Mouse (Mus musculus) liver, embryonic 12.5 days (tissue): ENCODE results near the gene Btbd11. TPM values are rescaled to one million over a fixed set of nuclear protein-coding genes. Genes with fewer than 3 reads are reported as not detected.
"Not testable (repeated sequence)": the region's sequence is repeated elsewhere in the genome, so short reads cannot be mapped to it uniquely, and the experiment has no call there.

Experiments
- ATAC-seq: fragments of 200-750 bp; cut with Nextera tagmentation; 2 replicates; pipeline ENCODE4 v1.8.0; 2017; ENCODE audit warnings: moderate number of reproducible peaks, mild to moderate bottlenecking, moderate library complexity
- H3K27ac ChIP-seq: fragments of 300-500 bp; sonication (generic); 2 replicates; pipeline ENCODE4 v1.5.1; 2016; ENCODE audit warnings: mild to moderate bottlenecking
- H3K27me3 ChIP-seq: fragments of 300-500 bp; sonication (generic); replicated peaks from 2 replicates; pipeline ENCODE4 v1.6.1; 2016; ENCODE audit warnings: mild to moderate bottlenecking, moderate library complexity
- H3K36me3 ChIP-seq: fragments of 300-500 bp; sonication (generic); 2 replicates; pipeline ENCODE4 v1.6.1; 2016; ENCODE audit warnings: mild to moderate bottlenecking, moderate library complexity
- H3K4me1 ChIP-seq: fragments of 300-500 bp; sonication (generic); 2 replicates; pipeline ENCODE4 v1.6.1; 2016
- H3K4me2 ChIP-seq: fragments of 300-500 bp; sonication (generic); 2 replicates; pipeline ENCODE4 v1.6.1; 2016; ENCODE audit warnings: mild to moderate bottlenecking, moderate library complexity
- H3K4me3 ChIP-seq: fragments of 300-500 bp; sonication (generic); 2 replicates; pipeline ENCODE4 v1.5.1; 2016; ENCODE audit warnings: mild to moderate bottlenecking, moderate library complexity
- H3K9ac ChIP-seq: fragments of 300-500 bp; sonication (generic); 2 replicates; pipeline ENCODE4 v1.6.1; 2016; ENCODE audit warnings: mild to moderate bottlenecking, moderate library complexity
- H3K9me3 ChIP-seq: fragments of 300-500 bp; sonication (generic); replicated peaks from 2 replicates; pipeline ENCODE4 v1.6.1; 2016; ENCODE audit warnings: mild to moderate bottlenecking, moderate library complexity
- WGBS: fragments of 180-500 bp; shearing (Covaris S2); methylation state at CpG from one replicate; pipeline ENCODE4 v1.1.7; 2016; ENCODE audit not compliant: insufficient replicate concordance; 5-methylcytosine and 5-hydroxymethylcytosine counted together
- polyA plus RNA-seq: library from polyadenylated mRNA; unstranded; fragments of >200 nt; fragmentation: Nextera tagmentation; extraction: Ambion mirVana; gene quantifications from 2 replicates; pipeline ENCODE4 v1.2.1, GENCODE M21; 2016

The Btbd11 gene
- polyA plus RNA-seq, 1 experiment from 2014 or later, result 0.32 TPM

DNA sequence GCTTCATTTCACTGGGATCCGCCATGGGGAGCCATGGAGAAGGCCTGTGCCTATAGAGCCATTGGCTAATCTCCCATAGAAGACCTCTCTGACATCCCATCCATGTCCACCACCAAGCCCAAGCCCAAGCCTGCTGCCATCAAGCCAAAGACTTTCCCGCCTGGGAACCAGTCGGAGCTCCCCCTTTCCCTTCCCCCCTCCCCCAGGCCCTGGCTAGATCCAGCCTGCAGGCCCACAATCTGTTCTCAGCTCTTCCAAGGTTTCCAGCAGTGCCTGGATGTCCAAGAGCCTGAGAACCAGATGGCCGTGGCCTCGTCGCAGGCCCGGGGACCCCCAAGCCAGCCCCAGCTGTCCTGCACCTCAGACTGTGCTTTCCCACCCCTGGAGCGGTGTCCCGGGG, 295.8 kb downstream of the Btbd11 start:
- Histone ChIP-seq H3K4me2 (no peak overlapping the region), H3K36me3 (no peaks in the 10 kb centered on the region), H3K4me3 (no peak overlapping the region), H3K9ac (no peak overlapping the region), H3K9me3 (no peaks in the 10 kb centered on the region), H3K27me3 (no peaks in the 10 kb centered on the region), H3K4me1 (no peaks in the 10 kb centered on the region), H3K27ac (no peak overlapping the region)
- ATAC-seq, result no peak
- 71% methylated on average over 9 of the region's 9 CpGs for WGBS

DNA sequence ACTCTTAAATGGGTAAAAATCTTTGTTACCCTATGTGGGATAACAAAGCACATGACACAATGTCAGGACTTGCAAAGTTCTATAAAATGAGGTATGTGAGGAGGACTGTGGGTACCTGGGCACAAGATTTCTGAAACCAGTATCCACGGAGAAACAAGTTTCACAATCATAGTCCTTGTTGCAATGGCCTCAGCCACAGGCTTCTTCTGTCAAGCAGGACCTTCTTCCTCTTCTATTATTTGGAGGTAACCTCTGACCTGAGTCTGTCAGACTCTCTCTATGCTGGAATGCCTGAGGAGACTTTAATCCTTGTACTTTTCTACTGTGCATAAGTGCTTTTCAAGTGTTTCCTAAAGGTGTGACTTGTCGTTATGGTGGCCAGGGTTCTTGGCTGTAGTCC, 307.8 kb downstream of the Btbd11 start:
- not testable (repeated sequence) for H3K4me3 ChIP-seq, H3K9me3 ChIP-seq, H3K9ac ChIP-seq, H3K4me1 ChIP-seq, ATAC-seq, H3K27ac ChIP-seq, H3K4me2 ChIP-seq, H3K27me3 ChIP-seq, H3K36me3 ChIP-seq
- 65% methylated on average over 2 of the region's 2 CpGs for WGBS

DNA sequence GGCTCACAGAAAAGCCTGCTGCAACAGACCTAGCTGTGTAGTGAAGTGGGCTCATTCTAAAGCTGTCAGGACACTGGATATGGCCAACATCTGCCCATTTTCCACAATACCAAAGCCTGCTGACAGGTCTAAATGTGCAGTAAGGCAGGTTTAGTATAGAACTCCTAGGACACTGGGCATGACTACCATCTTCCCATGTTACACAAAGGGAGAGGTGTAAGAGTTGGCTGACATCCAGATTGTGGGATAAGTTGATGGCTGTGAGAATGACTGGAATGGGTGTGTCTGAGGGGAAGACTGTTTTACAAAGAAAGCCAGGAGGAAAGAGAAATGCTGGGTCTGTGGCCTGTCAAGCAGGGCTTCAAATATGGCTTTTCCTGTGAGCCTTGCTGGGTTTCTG, 313.1 kb downstream of the Btbd11 start:
- H3K4me2 ChIP-seq, result no peak overlapping the region
- no peaks in the 10 kb centered on the region for H3K36me3 ChIP-seq
- H3K27me3 ChIP-seq, result no peaks in the 10 kb centered on the region
- H3K4me3 ChIP-seq, result no peak overlapping the region
- no peaks in the 10 kb centered on the region for H3K9me3 ChIP-seq
- ATAC-seq, result no peak
- no peaks in the 10 kb centered on the region for H3K4me1 ChIP-seq
- no peak overlapping the region for H3K9ac ChIP-seq
- no peak overlapping the region for H3K27ac ChIP-seq

DNA sequence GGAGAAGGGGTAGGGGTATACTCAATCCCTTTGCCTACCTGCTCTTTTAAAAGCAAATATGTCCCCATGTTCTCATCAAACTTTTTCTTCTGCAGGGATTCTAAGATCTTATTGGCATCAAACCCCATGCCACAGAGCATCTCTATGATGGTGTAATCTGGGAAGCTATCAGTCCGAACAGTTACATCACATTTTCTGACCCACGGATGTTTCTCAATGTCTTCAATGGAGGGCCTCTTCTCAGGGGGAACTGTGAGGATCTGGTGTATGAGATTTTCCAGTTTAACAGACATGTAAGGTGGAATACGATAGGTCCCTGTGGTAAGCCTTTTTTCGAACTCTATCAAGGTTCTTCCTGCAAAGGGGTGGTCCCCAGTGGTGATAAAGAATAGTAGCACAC, 323.2 kb downstream of the Btbd11 start:
- H3K27ac ChIP-seq, H3K4me2 ChIP-seq, ATAC-seq, H3K9me3 ChIP-seq, H3K4me3 ChIP-seq, H3K9ac ChIP-seq, H3K4me1 ChIP-seq, H3K27me3 ChIP-seq, H3K36me3 ChIP-seq: not testable (repeated sequence)
- 60% methylated on average over 4 of the region's 4 CpGs for WGBS

Other genes with a start within 250 kb of the Btbd11 start
- gene Cry1, start 201.8 kb upstream of the Btbd11 start, polyA plus RNA-seq, result 12.3 and 12.7 TPM in 2 replicates